Mouse (Mus musculus) ES-E14 (cell line): ENCODE measurements around the gene Rps10.

Experiments used
- CHD2 ChIP-seq: IDR thresholded peaks from 2 replicates; pipeline ENCODE4 v1.6.1; 2014; ENCODE audit warnings: mild to moderate bottlenecking, low read depth, low read length, inconsistent platforms
- HCFC1 ChIP-seq: IDR thresholded peaks from 2 replicates; pipeline ENCODE4 v1.6.1; 2012; ENCODE audit warnings: low read length, inconsistent platforms, borderline replicate concordance; ENCODE audit not compliant: insufficient read depth
- MAFK ChIP-seq: IDR thresholded peaks from 2 replicates; pipeline ENCODE4 v1.6.1; 2014; ENCODE audit warnings: mild to moderate bottlenecking, low read depth, low read length, inconsistent platforms; ENCODE audit not compliant: insufficient read depth
- ZC3H11A ChIP-seq: IDR thresholded peaks from 2 replicates; pipeline ENCODE4 v1.6.1; 2012; ENCODE audit warnings: low read depth, mild to moderate bottlenecking, inconsistent platforms, low read length, borderline replicate concordance
- ZNF384 ChIP-seq: IDR thresholded peaks from 2 replicates; pipeline ENCODE4 v1.6.1; 2012; ENCODE audit warnings: low read depth, low read length, inconsistent platforms

- TF ChIP-seq CHD2 = no peak
- no peak for TF ChIP-seq HCFC1
- TF ChIP-seq ZC3H11A = no peak
- TF ChIP-seq MAFK = no peak
- TF ChIP-seq ZNF384 = no peak
These were observed 44.5 kb downstream of the Rps10 start for GRCm38 (mm10) chr17:27591826-27592564.
